Mouse (Mus musculus) cerebellum, adult 8-10 months (tissue): ENCODE measurements at regions not wholly inside any gene's neighbourhood (a gene's known extent, or its start where the extent isn't known, plus 50 kb on each side); places are given as distances from the start of the nearest gene placed in this dataset.

ENCODE experiments used
- DNase-seq: peaks from one replicate; pipeline ENCODE4 v3.0.0; 2022

- DNase-seq, result no peak
Observed at GRCm38 (mm10) chr10:9061979-9062378, 176.1 kb upstream of the Sash1 start.

GRCm38 (mm10) chr10:9055274-9055673 is 169.4 kb upstream of the Sash1 start:
- no peak for DNase-seq

GRCm38 (mm10) chr10:9053371-9053770 is 167.5 kb upstream of the Sash1 start:
- peak; percentile 3 for DNase-seq

- DNase-seq, result no peak
Observed at GRCm38 (mm10) chr10:9047341-9047740, 161.5 kb upstream of the Sash1 start.

GRCm38 (mm10) chr10:9044746-9045370 is 159.0 kb upstream of the Sash1 start:
- DNase-seq, result no peak

GRCm38 (mm10) chr10:9043507-9043906 is 157.6 kb upstream of the Sash1 start:
- DNase-seq, result no peak

- no peak for DNase-seq
Observed at GRCm38 (mm10) chr10:9030486-9030885, 144.6 kb upstream of the Sash1 start.

- no peak for DNase-seq
Observed at GRCm38 (mm10) chr10:9029506-9029905, 143.6 kb upstream of the Sash1 start.

- no peak for DNase-seq
Observed at GRCm38 (mm10) chr10:9027070-9027807, 141.4 kb upstream of the Sash1 start.

GRCm38 (mm10) chr10:9014810-9015505 is 129.1 kb upstream of the Sash1 start:
- DNase-seq, result no peak

GRCm38 (mm10) chr10:9013549-9013925 is 127.7 kb upstream of the Sash1 start:
- DNase-seq, result no peak

- DNase-seq, result peak; percentile 31
Observed at GRCm38 (mm10) chr10:9012829-9013548, 127.1 kb upstream of the Sash1 start.

GRCm38 (mm10) chr10:9011906-9012305 is 126.0 kb upstream of the Sash1 start:
- no peak for DNase-seq

GRCm38 (mm10) chr10:9010191-9010590 is 124.3 kb upstream of the Sash1 start:
- no peak for DNase-seq

- no peak for DNase-seq
Observed at GRCm38 (mm10) chr10:9005140-9005909, 119.5 kb upstream of the Sash1 start.

GRCm38 (mm10) chr10:9002261-9002660 is 116.4 kb upstream of the Sash1 start:
- no peak for DNase-seq

- no peak for DNase-seq
Observed at GRCm38 (mm10) chr10:8998758-8999398, 113.0 kb upstream of the Sash1 start.

GRCm38 (mm10) chr10:8998356-8998755 is 112.5 kb upstream of the Sash1 start:
- no peak for DNase-seq

GRCm38 (mm10) chr10:8995097-8995496 is 109.2 kb upstream of the Sash1 start:
- DNase-seq, result no peak

GRCm38 (mm10) chr10:8986339-8986738 is 100.5 kb upstream of the Sash1 start:
- no peak for DNase-seq

- no peak for DNase-seq
Observed at GRCm38 (mm10) chr10:8983347-8983746, 97.5 kb upstream of the Sash1 start.

GRCm38 (mm10) chr10:8980568-8980967 is 94.7 kb upstream of the Sash1 start:
- DNase-seq, result no peak
